Mouse (Mus musculus) midbrain, embryonic 12.5 days (tissue): Measurements from ENCODE around the gene Rab5a. TPM values are rescaled to one million over a fixed set of nuclear protein-coding genes. Genes with fewer than 3 reads are reported as not detected.

Experiments
- ATAC-seq: fragments of 200-750 bp; cut with Nextera tagmentation; 2 replicates; pipeline ENCODE4 v1.8.0; 2017; ENCODE audit warnings: low read depth, moderate TSS enrichment, moderate library complexity; ENCODE audit not compliant: low FRiP score
- H3K27ac ChIP-seq: fragments of 300-500 bp; sonication (generic); replicated peaks from 2 replicates; pipeline ENCODE4 v1.5.1; 2016; ENCODE audit warnings: mild to moderate bottlenecking
- H3K27me3 ChIP-seq: fragments of 300-500 bp; sonication (generic); 2 replicates; pipeline ENCODE4 v1.6.1; 2016; ENCODE audit warnings: mild to moderate bottlenecking
- H3K36me3 ChIP-seq: fragments of 300-500 bp; sonication (generic); 2 replicates; pipeline ENCODE4 v1.6.1; 2016
- H3K4me1 ChIP-seq: fragments of 300-500 bp; sonication (generic); 2 replicates; pipeline ENCODE4 v1.6.1; 2016
- H3K4me2 ChIP-seq: fragments of 300-500 bp; sonication (generic); replicated peaks from 2 replicates; pipeline ENCODE4 v1.6.1; 2016; ENCODE audit warnings: mild to moderate bottlenecking, moderate library complexity
- H3K4me3 ChIP-seq: fragments of 300-500 bp; sonication (generic); 2 replicates; pipeline ENCODE4 v1.5.1; 2016; ENCODE audit warnings: mild to moderate bottlenecking
- H3K9ac ChIP-seq: fragments of 300-500 bp; sonication (generic); replicated peaks from 2 replicates; pipeline ENCODE4 v1.6.1; 2016; ENCODE audit warnings: mild to moderate bottlenecking, moderate library complexity
- H3K9me3 ChIP-seq: fragments of 300-500 bp; sonication (generic); 2 replicates; pipeline ENCODE4 v1.6.1; 2016; ENCODE audit warnings: mild to moderate bottlenecking
- WGBS: fragments of 180-500 bp; shearing (Covaris S2); methylation state at CpG from one replicate; pipeline ENCODE4 v1.1.7; 2016; 5-methylcytosine and 5-hydroxymethylcytosine counted together
- polyA plus RNA-seq: library from polyadenylated mRNA; unstranded; fragments of >200 nt; fragmentation: Nextera tagmentation; extraction: Ambion mirVana; gene quantifications from 2 replicates; pipeline ENCODE4 v1.2.1, GENCODE M21; 2016

Gene Rab5a
- polyA plus RNA-seq, 1 experiment from 2014 or later, result 111 TPM

GRCm38 (mm10) chr17:53554088-53554487, 75.1 kb downstream of the Rab5a start:
- WGBS, result 68% methylated on average over 4 of the region's 4 CpGs
- Histone ChIP-seq H3K4me1 (peaks cover 8% of the 10 kb centered on the region; the same call in 1 of the 2 replicates), H3K4me2 (no peak overlapping the region), H3K27me3 (no peaks in the 10 kb centered on the region), H3K9ac (no peak overlapping the region), H3K4me3 (no peak overlapping the region), H3K36me3 (no peaks in the 10 kb centered on the region), H3K27ac (no peak overlapping the region), H3K9me3 (no peaks in the 10 kb centered on the region; the same call in 1 of the 2 replicates)
- ATAC-seq, result no peak

GRCm38 (mm10) chr17:53554813-53555212, 75.8 kb downstream of the Rab5a start:
- Histone ChIP-seq H3K27me3 (no peaks in the 10 kb centered on the region), H3K27ac (no peak overlapping the region), H3K4me2 (no peak overlapping the region), H3K4me1 (peaks cover 8% of the 10 kb centered on the region; the same call in 1 of the 2 replicates), H3K4me3 (no peak overlapping the region), H3K9me3 (no peaks in the 10 kb centered on the region), H3K9ac (no peak overlapping the region), H3K36me3 (no peaks in the 10 kb centered on the region)
- ATAC-seq, result no peak
- WGBS, result 88% methylated on average over 3 of the region's 3 CpGs

Other genes starting within 250 kb of the Rab5a start
- gene Efhb, start 15.9 kb upstream of the Rab5a start, polyA plus RNA-seq, result 0.38 and 0.63 TPM in 2 replicates
- gene Pp2d1, start 60.2 kb downstream of the Rab5a start, polyA plus RNA-seq, result 0.40 and 0.58 TPM in 2 replicates
- gene Kat2b, start 87.6 kb downstream of the Rab5a start, polyA plus RNA-seq, result 8.6 and 9.2 TPM in 2 replicates
- gene Sgo1, start 210.1 kb downstream of the Rab5a start, polyA plus RNA-seq, result 39.5 and 41.8 TPM in 2 replicates